Mouse (Mus musculus) stomach, embryonic 14.5 days (tissue): ENCODE measurements around the gene Gm4567. TPM values are rescaled to one million over a fixed set of nuclear protein-coding genes. Genes with fewer than 3 reads are reported as not detected.
"Not testable (repeated sequence)": the region's sequence is repeated elsewhere in the genome, so short reads cannot be mapped to it uniquely, and the experiment has no call there.

ENCODE experiments used
- ATAC-seq: fragments of 200-750 bp; cut with Nextera tagmentation; 2 replicates; pipeline ENCODE4 v1.8.0; 2017; ENCODE audit warnings: low read depth, moderate TSS enrichment; ENCODE audit not compliant: insufficient number of reproducible peaks, insufficient read depth, low FRiP score
- H3K27ac ChIP-seq: fragments of 300-500 bp; sonication (generic); 2 replicates; pipeline ENCODE4 v1.5.1; 2014; ENCODE audit warnings: mild to moderate bottlenecking, low read length, moderate library complexity, mixed read lengths
- H3K27me3 ChIP-seq: fragments of 300-500 bp; sonication (generic); 2 replicates; pipeline ENCODE4 v1.6.1; 2014; ENCODE audit warnings: low read length, control low read depth, mixed read lengths; ENCODE audit not compliant: control insufficient read depth, insufficient read depth
- H3K36me3 ChIP-seq: fragments of 300-500 bp; sonication (generic); 2 replicates; pipeline ENCODE4 v1.6.1; 2014; ENCODE audit warnings: mild to moderate bottlenecking, control low read depth, low read length, moderate library complexity, mixed read lengths; ENCODE audit not compliant: control insufficient read depth, insufficient read depth
- H3K4me1 ChIP-seq: fragments of 300-500 bp; sonication (generic); 2 replicates; pipeline ENCODE4 v1.6.1; 2014; ENCODE audit warnings: low read length, control low read depth, mixed read lengths; ENCODE audit not compliant: control insufficient read depth, insufficient read depth
- H3K4me2 ChIP-seq: fragments of 300-500 bp; sonication (generic); replicated peaks from 2 replicates; pipeline ENCODE4 v1.6.1; 2014; ENCODE audit warnings: low read depth, low read length, control low read depth
- H3K4me3 ChIP-seq: fragments of 300-500 bp; sonication (generic); 2 replicates; pipeline ENCODE4 v1.5.1; 2014; ENCODE audit warnings: low read depth, low read length, control low read depth
- H3K9ac ChIP-seq: fragments of 300-500 bp; sonication (generic); replicated peaks from 2 replicates; pipeline ENCODE4 v1.6.1; 2014; ENCODE audit warnings: low read depth, mild to moderate bottlenecking, control low read depth, low read length, moderate library complexity, mixed read lengths
- H3K9me3 ChIP-seq: fragments of 300-500 bp; sonication (generic); 2 replicates; pipeline ENCODE4 v1.6.1; 2016; ENCODE audit warnings: low read depth, low read length, control low read depth; ENCODE audit not compliant: control insufficient read depth
- WGBS: fragments of 180-500 bp; shearing (Covaris S2); extraction: QIAGEN DNeasy Blood & Tissue Kit; methylation state at CpG from one replicate; pipeline ENCODE4 v1.1.7; 2014; 5-methylcytosine and 5-hydroxymethylcytosine counted together
- polyA plus RNA-seq: library from polyadenylated mRNA; unstranded; fragments of >200 nt; fragmentation: Nextera tagmentation; extraction: Ambion mirVana; gene quantifications from 2 replicates; pipeline ENCODE4 v1.2.1, GENCODE M21; 2014

Gm4567 gene
- polyA plus RNA-seq, result not detected in 2 replicates

GRCm38 (mm10) chr7:22719610-22720009, at the start of gene Gm4567:
Gene Gm4567, minus strand, starts transcription at chr7:22719710.
- H3K27me3 ChIP-seq, H3K36me3 ChIP-seq, H3K27ac ChIP-seq, H3K9me3 ChIP-seq, H3K9ac ChIP-seq, ATAC-seq, H3K4me1 ChIP-seq, H3K4me2 ChIP-seq, H3K4me3 ChIP-seq: not testable (repeated sequence)
- WGBS, result no CpG with 5 or more reads among the region's 1 CpGs

GRCm38 (mm10) chr7:22761397-22761796, 41.9 kb upstream of the Gm4567 start, which contains the start of gene Vmn1r157:
Gene Vmn1r157, plus strand, starts transcription at chr7:22761697.
- not testable (repeated sequence) for H3K36me3 ChIP-seq, ATAC-seq, H3K4me3 ChIP-seq, H3K4me1 ChIP-seq, H3K4me2 ChIP-seq, H3K9ac ChIP-seq, H3K27me3 ChIP-seq, H3K9me3 ChIP-seq, H3K27ac ChIP-seq
- 29% methylated on average over 2 of the region's 3 CpGs for WGBS

- H3K9me3 ChIP-seq, H3K4me1 ChIP-seq, H3K4me2 ChIP-seq, H3K4me3 ChIP-seq, H3K36me3 ChIP-seq, H3K9ac ChIP-seq, H3K27ac ChIP-seq, H3K27me3 ChIP-seq, ATAC-seq: not testable (repeated sequence)
- no CpG with 5 or more reads among the region's 2 CpGs for WGBS
Measured at GRCm38 (mm10) chr7:22692217-22692616, 27.3 kb downstream of the Gm4567 start, which contains the start of gene Gm8693. Gene Gm8693, minus strand, starts transcription at chr7:22692317.

Other genes starting within 250 kb of the Gm4567 start
- gene Vmn1r151, start 220.0 kb downstream of the Gm4567 start, polyA plus RNA-seq, result not detected in 2 replicates
- gene Vmn1r152, start 196.7 kb downstream of the Gm4567 start, polyA plus RNA-seq, result not detected in 2 replicates
- gene Gm8677, start 184.8 kb downstream of the Gm4567 start, polyA plus RNA-seq, result not detected in 2 replicates
- not detected in 2 replicates for gene Gm4201, start 154.4 kb downstream of the Gm4567 start, polyA plus RNA-seq
- gene Gm4565, start 131.6 kb downstream of the Gm4567 start, polyA plus RNA-seq, result not detected in 2 replicates
- not detected in 2 replicates for gene Vmn1r155, start 61.7 kb downstream of the Gm4567 start, polyA plus RNA-seq
- gene Gm8693, start 27.4 kb downstream of the Gm4567 start, polyA plus RNA-seq, result not detected in 2 replicates
- not detected in 2 replicates for gene Vmn1r157, start 42.0 kb upstream of the Gm4567 start, polyA plus RNA-seq
- not detected in 2 replicates for gene Vmn1r158, start 71.1 kb upstream of the Gm4567 start, polyA plus RNA-seq
- gene Vmn1r159, start 123.9 kb upstream of the Gm4567 start, polyA plus RNA-seq, result not detected in 2 replicates
- gene Vmn1r160, start 151.5 kb upstream of the Gm4567 start, polyA plus RNA-seq, result not detected in 2 replicates